Mouse (Mus musculus) small intestine, adult 2 months (tissue): ENCODE data around the gene Frmd8.

Experiments used
- CTCF ChIP-seq: fragments of 200-500 bp; IDR thresholded peaks from 2 replicates; pipeline ENCODE4 v1.5.1; 2012; ENCODE audit warnings: low read depth, mild to moderate bottlenecking, control low read depth, inconsistent platforms, low read length, moderate library complexity, mixed read lengths; ENCODE audit not compliant: insufficient replicate concordance, insufficient read length; ENCODE audit errors: extremely low read depth
- POLR2A ChIP-seq: fragments of 200-500 bp; IDR thresholded peaks from 2 replicates; pipeline ENCODE4 v1.6.1; 2012; ENCODE audit warnings: low read depth, mild to moderate bottlenecking, control low read depth, inconsistent platforms, low read length, moderate library complexity

GRCm38 (mm10) chr19:5849843-5850527, 25.1 kb downstream of the Frmd8 start:
- peak; percentile 94 for TF ChIP-seq CTCF
- peak; percentile 7; the same call in 1 of the 2 replicates for TF ChIP-seq POLR2A
